Mouse (Mus musculus) midbrain, embryonic 15.5 days (tissue): ENCODE data around the gene Rbl1. TPM values are rescaled to one million over a fixed set of nuclear protein-coding genes. Genes with fewer than 3 reads are reported as not detected.
"Not testable (repeated sequence)": the region's sequence is repeated elsewhere in the genome, so short reads cannot be mapped to it uniquely, and the experiment has no call there.

ENCODE experiments used
- ATAC-seq: fragments of 200-750 bp; cut with Nextera tagmentation; replicated peaks from 2 replicates; pipeline ENCODE4 v1.8.0; 2017; ENCODE audit warnings: moderate TSS enrichment
- H3K27ac ChIP-seq: fragments of 300-500 bp; sonication (generic); 2 replicates; pipeline ENCODE4 v1.5.1; 2015; ENCODE audit warnings: mild to moderate bottlenecking, inconsistent platforms
- H3K27me3 ChIP-seq: fragments of 300-500 bp; sonication (generic); replicated peaks from 2 replicates; pipeline ENCODE4 v1.6.1; 2015; ENCODE audit warnings: inconsistent platforms
- H3K36me3 ChIP-seq: fragments of 300-500 bp; sonication (generic); replicated peaks from 2 replicates; pipeline ENCODE4 v1.6.1; 2015; ENCODE audit warnings: inconsistent platforms
- H3K4me1 ChIP-seq: fragments of 300-500 bp; sonication (generic); 2 replicates; pipeline ENCODE4 v1.6.1; 2015; ENCODE audit warnings: inconsistent platforms
- H3K4me2 ChIP-seq: fragments of 300-500 bp; sonication (generic); 2 replicates; pipeline ENCODE4 v1.6.1; 2015; ENCODE audit warnings: inconsistent platforms, mild to moderate bottlenecking, moderate library complexity
- H3K4me3 ChIP-seq: fragments of 300-500 bp; sonication (generic); 2 replicates; pipeline ENCODE4 v1.5.1; 2015; ENCODE audit warnings: mild to moderate bottlenecking, inconsistent platforms
- H3K9ac ChIP-seq: fragments of 300-500 bp; sonication (generic); 2 replicates; pipeline ENCODE4 v1.6.1; 2015; ENCODE audit warnings: mild to moderate bottlenecking, inconsistent platforms
- H3K9me3 ChIP-seq: fragments of 300-500 bp; sonication (generic); 2 replicates; pipeline ENCODE4 v1.6.1; 2016; ENCODE audit warnings: inconsistent platforms
- WGBS: fragments of 180-500 bp; shearing (Covaris S2); methylation state at CpG from one replicate; pipeline ENCODE4 v1.1.7; 2015; ENCODE audit warnings: mixed read lengths; 5-methylcytosine and 5-hydroxymethylcytosine counted together
- polyA plus RNA-seq: library from polyadenylated mRNA; unstranded; fragments of >200 nt; fragmentation: Nextera tagmentation; extraction: Ambion mirVana; gene quantifications from 2 replicates; pipeline ENCODE4 v1.2.1, GENCODE M21; 2015

The Rbl1 gene
- polyA plus RNA-seq = 6.2 and 6.3 TPM in 2 replicates

GRCm38 (mm10) chr2:157204366-157205218 is at the start of gene Rbl1:
TSS of gene Rbl1 (minus strand) at chr2:157204534.
- peak within 1 kb of the TSS; percentile 98 for H3K27ac ChIP-seq
- H3K4me3 ChIP-seq = peak within 1 kb of the TSS; percentile 86
- ATAC-seq = peak; percentile 91
- H3K4me1 ChIP-seq = peaks cover 13% of the 10 kb centered on the region
- peak within 1 kb of the TSS; percentile 64 for H3K4me2 ChIP-seq
- no peaks in the 10 kb centered on the region for H3K27me3 ChIP-seq
- H3K36me3 ChIP-seq = no peaks in the 10 kb centered on the region
- no peaks in the 10 kb centered on the region; the same call in 1 of the 2 replicates for H3K9me3 ChIP-seq
- peak within 1 kb of the TSS; percentile 92 for H3K9ac ChIP-seq
- under 1% methylated on average over 72 of the region's 73 CpGs for WGBS

GRCm38 (mm10) chr2:157248111-157248510 is 43.8 kb upstream of the Rbl1 start:
- ATAC-seq = no peak
- H3K4me3 ChIP-seq = no peak overlapping the region
- H3K4me2 ChIP-seq = no peak overlapping the region
- H3K9me3 ChIP-seq = no peaks in the 10 kb centered on the region
- H3K36me3 ChIP-seq = no peaks in the 10 kb centered on the region
- H3K27me3 ChIP-seq = no peaks in the 10 kb centered on the region
- no peaks in the 10 kb centered on the region for H3K4me1 ChIP-seq
- no peak overlapping the region for H3K27ac ChIP-seq
- H3K9ac ChIP-seq = no peak overlapping the region

- WGBS = 85% methylated on average over 2 of the region's 2 CpGs
- no peaks in the 10 kb centered on the region for H3K9me3 ChIP-seq
- no peak overlapping the region for H3K9ac ChIP-seq
- H3K4me1 ChIP-seq = no peaks in the 10 kb centered on the region
- no peak overlapping the region for H3K4me2 ChIP-seq
- no peak overlapping the region for H3K4me3 ChIP-seq
- no peak overlapping the region for H3K27ac ChIP-seq
- no peaks in the 10 kb centered on the region for H3K27me3 ChIP-seq
- no peaks in the 10 kb centered on the region for H3K36me3 ChIP-seq
- ATAC-seq = no peak
These were observed 41.3 kb upstream of the Rbl1 start for GRCm38 (mm10) chr2:157245603-157246002.

GRCm38 (mm10) chr2:157245001-157245400 is 40.7 kb upstream of the Rbl1 start:
- no peak overlapping the region for H3K27ac ChIP-seq
- no peaks in the 10 kb centered on the region for H3K36me3 ChIP-seq
- no peaks in the 10 kb centered on the region for H3K9me3 ChIP-seq
- no peak for ATAC-seq
- no peaks in the 10 kb centered on the region for H3K27me3 ChIP-seq
- WGBS = 59% methylated on average over 5 of the region's 5 CpGs
- H3K4me2 ChIP-seq = no peak overlapping the region
- no peaks in the 10 kb centered on the region for H3K4me1 ChIP-seq
- no peak overlapping the region for H3K9ac ChIP-seq
- H3K4me3 ChIP-seq = no peak overlapping the region

GRCm38 (mm10) chr2:157235946-157236345 is 31.6 kb upstream of the Rbl1 start:
- Histone ChIP-seq H3K4me1 (no peaks in the 10 kb centered on the region), H3K4me2 (no peak overlapping the region), H3K9me3 (no peaks in the 10 kb centered on the region), H3K27ac (no peak overlapping the region), H3K4me3 (no peak overlapping the region), H3K36me3 (no peaks in the 10 kb centered on the region), H3K27me3 (no peaks in the 10 kb centered on the region), H3K9ac (no peak overlapping the region)
- WGBS = 79% methylated on average over 8 of the region's 8 CpGs
- no peak for ATAC-seq

DNA sequence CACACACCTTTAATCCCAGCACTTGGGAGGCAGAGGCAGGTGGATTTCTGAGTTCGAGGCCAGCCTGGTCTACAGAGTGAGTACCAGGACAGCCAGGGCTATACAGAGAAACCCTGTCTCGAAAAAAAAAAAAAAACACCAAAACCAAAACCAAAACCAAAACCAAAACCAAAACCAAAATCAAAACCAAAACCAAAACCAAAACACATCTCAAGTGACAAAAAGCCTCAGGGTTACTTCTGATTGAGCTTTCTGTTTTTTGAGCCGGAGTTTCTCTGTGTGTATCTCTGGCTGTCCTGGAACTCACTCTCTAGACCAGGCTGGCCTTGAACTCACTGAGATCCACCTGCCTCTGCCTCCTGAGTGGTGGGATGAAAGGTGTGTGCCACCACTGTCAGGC is 17.6 kb upstream of the Rbl1 start:
- not testable (repeated sequence) for ATAC-seq
- 80% methylated on average over 3 of the region's 3 CpGs for WGBS

GRCm38 (mm10) chr2:157220108-157220507 is 15.8 kb upstream of the Rbl1 start:
- no peak overlapping the region for H3K4me2 ChIP-seq
- 83% methylated on average over 6 of the region's 6 CpGs for WGBS
- H3K9me3 ChIP-seq = no peaks in the 10 kb centered on the region
- no peak overlapping the region for H3K27ac ChIP-seq
- H3K4me1 ChIP-seq = no peaks in the 10 kb centered on the region
- ATAC-seq = no peak
- no peak overlapping the region for H3K9ac ChIP-seq
- no peak overlapping the region for H3K4me3 ChIP-seq
- H3K36me3 ChIP-seq = no peaks in the 10 kb centered on the region
- H3K27me3 ChIP-seq = no peaks in the 10 kb centered on the region

More for the DNA sequence above, 17.6 kb upstream of the Rbl1 start:
- H3K9ac ChIP-seq, H3K9me3 ChIP-seq, H3K4me3 ChIP-seq, H3K27ac ChIP-seq, H3K27me3 ChIP-seq, H3K36me3 ChIP-seq, H3K4me2 ChIP-seq, H3K4me1 ChIP-seq: not testable (repeated sequence)

- H3K27me3 ChIP-seq = no peaks in the 10 kb centered on the region
- ATAC-seq = no peak
- no peaks in the 10 kb centered on the region; the same call in 1 of the 2 replicates for H3K9me3 ChIP-seq
- no peak overlapping the region for H3K27ac ChIP-seq
- no peaks in the 10 kb centered on the region for H3K36me3 ChIP-seq
- H3K4me3 ChIP-seq = no peak overlapping the region
- H3K4me1 ChIP-seq = no peaks in the 10 kb centered on the region
- H3K4me2 ChIP-seq = no peak overlapping the region
- 89% methylated on average over 7 of the region's 7 CpGs for WGBS
- no peak overlapping the region for H3K9ac ChIP-seq
These were observed 7.4 kb upstream of the Rbl1 start for GRCm38 (mm10) chr2:157211731-157212130.

GRCm38 (mm10) chr2:157203459-157204365 is 622 bp downstream of the Rbl1 start:
- peak; percentile 9 for ATAC-seq
- Histone ChIP-seq H3K27me3 (no peaks in the 10 kb centered on the region), H3K36me3 (0 out of 2 replicates have a peak, but pooled peaks cover 7% of the 10 kb centered on the region), H3K4me3 (peak overlapping the region; percentile 86), H3K27ac (peak overlapping the region; percentile 98), H3K9me3 (no peaks in the 10 kb centered on the region; the same call in 1 of the 2 replicates), H3K4me1 (peaks cover 13% of the 10 kb centered on the region), H3K9ac (peak overlapping the region; percentile 92), H3K4me2 (peak overlapping the region; percentile 64)
- WGBS = under 1% methylated on average over 49 of the region's 49 CpGs

DNA sequence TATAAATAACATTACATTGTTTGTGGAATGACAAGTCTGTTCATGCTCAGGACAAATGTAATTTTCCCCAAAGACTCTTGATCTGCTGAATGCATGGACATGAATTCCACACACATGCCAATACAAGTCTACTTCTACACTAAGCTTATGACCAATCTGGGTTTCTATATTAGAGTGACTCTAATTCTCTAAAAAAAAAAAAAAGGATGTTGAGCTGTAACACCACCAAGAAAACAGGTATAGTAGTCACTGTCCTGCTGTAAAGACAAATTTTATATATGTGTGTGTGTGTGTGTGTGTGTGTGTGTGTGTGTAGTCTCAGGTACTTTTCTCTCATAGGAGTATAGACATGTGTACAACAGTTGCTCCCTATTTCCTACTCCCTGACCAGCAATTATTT is 1.3 kb downstream of the Rbl1 start:
- no peaks in the 10 kb centered on the region; the same call in 1 of the 2 replicates for H3K9me3 ChIP-seq
- no peak overlapping the region for H3K27ac ChIP-seq
- peak overlapping the region; percentile 86; the same call in 1 of the 2 replicates for H3K4me3 ChIP-seq
- H3K9ac ChIP-seq = no peak overlapping the region
- 0 out of 2 replicates have a peak, but pooled peaks cover 10% of the 10 kb centered on the region for H3K36me3 ChIP-seq
- ATAC-seq = no peak
- peak overlapping the region; percentile 64 for H3K4me2 ChIP-seq
- no peaks in the 10 kb centered on the region for H3K27me3 ChIP-seq
- peaks cover 13% of the 10 kb centered on the region for H3K4me1 ChIP-seq

DNA sequence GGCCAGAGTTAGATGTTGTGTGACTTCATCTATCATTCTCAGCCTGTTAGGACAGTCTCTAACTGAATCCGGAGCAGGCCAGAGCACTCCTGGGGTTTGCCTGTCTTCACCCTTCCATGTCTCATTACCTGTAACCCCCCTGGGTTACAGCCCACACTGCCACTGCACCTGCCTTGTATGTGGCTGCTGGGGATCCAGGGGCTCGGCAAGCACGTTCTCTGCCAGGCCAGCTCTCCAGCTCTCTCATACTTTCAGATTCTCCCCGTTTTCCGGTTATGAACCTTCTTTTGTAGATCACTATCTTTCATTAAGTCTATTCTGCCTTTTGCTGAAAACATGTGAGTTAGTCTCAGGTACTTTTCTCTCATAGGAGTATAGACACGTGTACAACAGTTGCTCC is 2.0 kb downstream of the Rbl1 start:
- Histone ChIP-seq H3K27me3 (no peaks in the 10 kb centered on the region), H3K4me3 (no peak overlapping the region), H3K9me3 (no peaks in the 10 kb centered on the region), H3K36me3 (0 out of 2 replicates have a peak, but pooled peaks cover 10% of the 10 kb centered on the region), H3K9ac (no peak overlapping the region), H3K27ac (no peak overlapping the region), H3K4me1 (peaks cover 13% of the 10 kb centered on the region), H3K4me2 (no peak overlapping the region)
- no peak for ATAC-seq
- WGBS = 78% methylated on average over 6 of the region's 6 CpGs
